ENCODE assay signal across 20 mouse cellular contexts in the genomic region with DNA sequence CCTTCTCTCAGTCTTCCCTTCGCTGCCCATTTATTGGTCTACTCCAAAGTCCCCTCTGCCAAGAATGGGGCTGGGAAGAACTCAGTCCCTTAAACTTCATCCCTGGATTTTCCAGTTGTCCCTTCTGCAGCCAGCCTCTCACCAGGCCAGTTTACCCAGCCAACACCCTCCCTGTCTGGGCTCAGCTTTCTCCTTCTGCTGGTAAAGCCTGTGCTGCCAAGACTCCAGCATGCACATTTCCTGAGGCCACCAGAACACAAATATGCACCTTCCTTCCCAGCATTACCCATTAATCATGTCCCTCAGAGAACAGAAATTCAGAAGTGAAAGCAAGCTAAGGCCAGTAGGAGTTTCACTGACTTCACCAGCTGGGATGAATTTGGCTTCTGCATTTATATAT.
DNase-seq lines count a peak whose midpoint lies in the region; ATAC-seq and TF ChIP-seq lines count a peak whose summit lies in the region.
"Had no signal": no experiment of that assay in that cellular context is flagged by ENCODE, and none has a peak within 500 bp of the region (broad histone marks: within the 10 kb centered on the region; RNA-seq: fewer than 3 reads in every experiment).

No protein-coding gene starts in this region.

- no peaks in the 10 kb centered on the region for H3K36me3 ChIP-seq in hindbrain, embryonic 16.5 days (ENCODE audit: control insufficient read depth, insufficient read depth, low read length)
- no peaks in the 10 kb centered on the region for H3K36me3 ChIP-seq in hindbrain, embryonic 14.5 days (replicated peaks; ENCODE audit: control insufficient read depth, insufficient read depth)
- no peaks in the 10 kb centered on the region for H3K36me3 ChIP-seq in liver, embryonic 11.5 days (ENCODE audit: control insufficient read depth, insufficient read depth, low read length)
- H3K36me3 ChIP-seq: embryonic facial prominence, embryonic 12.5 days; liver, embryonic 12.5 days; neural tube, embryonic 15.5 days had no signal

- ATAC-seq in hindbrain, embryonic 16.5 days = peak; percentile 74; the same call in 1 of the 2 replicates
- no peak for ATAC-seq in hindbrain, embryonic 14.5 days (ENCODE audit: low FRiP score)
- ATAC-seq in liver, embryonic 11.5 days (replicated peaks; ENCODE audit: low FRiP score) = no peak
- ATAC-seq: forebrain, embryonic 14.5 days; liver, embryonic 12.5 days; midbrain, embryonic 16.5 days had no signal

- TF ChIP-seq POLR2A in brain, embryonic 14.5 days (IDR thresholded peaks at IDR 0.05; ENCODE audit: borderline replicate concordance, extremely low read depth, insufficient read depth, insufficient read length, poor library complexity, severe bottlenecking) = no peak
- no peak for TF ChIP-seq POLR2A in cerebellum, adult 2 months (IDR thresholded peaks at IDR 0.05; ENCODE audit: borderline replicate concordance, insufficient read depth, low read length)

- no peak for TF ChIP-seq CTCF in brain, embryonic 14.5 days (IDR thresholded peaks at IDR 0.05; ENCODE audit: borderline replicate concordance, extremely low read depth, insufficient read depth, insufficient read length)
- no peak for TF ChIP-seq CTCF in cerebellum, adult 2 months (IDR thresholded peaks at IDR 0.05; ENCODE audit: borderline replicate concordance, insufficient read depth, low read depth, low read length)

- H3K4me3 ChIP-seq in hindbrain, embryonic 16.5 days (ENCODE audit: low read length) = no peak overlapping the region
- H3K4me3 ChIP-seq in hindbrain, embryonic 14.5 days (replicated peaks; ENCODE audit: low read length) = no peak overlapping the region
- H3K4me3 ChIP-seq in cerebellum, adult 2 months (replicated peaks; ENCODE audit: insufficient read depth, low read depth, low read length) = no peak overlapping the region
- no peak overlapping the region for H3K4me3 ChIP-seq in liver, embryonic 11.5 days (ENCODE audit: low read depth, low read length)
- H3K4me3 ChIP-seq: embryonic facial prominence, embryonic 12.5 days; liver, embryonic 12.5 days; megakaryocyte, embryonic 14.5 days; neural tube, embryonic 15.5 days had no signal

- 90% methylated on average over 1 of the region's 1 CpGs for WGBS in hindbrain, embryonic 16.5 days
- 89% methylated on average over 1 of the region's 1 CpGs for WGBS in hindbrain, embryonic 14.5 days
- 4% methylated on average over 1 of the region's 1 CpGs for whole genome bisulfite sequencing in cerebellum, adult 2 months
- WGBS in liver, embryonic 11.5 days = 83% methylated on average over 1 of the region's 1 CpGs

- DNase-seq in hindbrain, embryonic 14.5 days (ENCODE audit: low spot score) = no peak
- peak; percentile 3 for DNase-seq in brain, embryonic 14.5 days (ENCODE audit: low read depth)
- peak; percentile 31 to 63 for DNase-seq in cerebellum, adult 2 months
- peak; percentile 22 to 33 for DNase-seq in cerebellum, postnatal 36 days
- no peak for DNase-seq in liver, embryonic 11.5 days (ENCODE audit: low spot score)
- no peak for DNase-seq in ovary, postnatal 14 days (ENCODE audit: low spot score)
- DNase-seq: heart, postnatal 10 days; kidney, adult 11 months; kidney, postnatal 10 days; layer of hippocampus, postnatal 36 days; lung, adult 2 months; thymus, postnatal 14 days had no signal

- H3K9ac ChIP-seq in hindbrain, embryonic 16.5 days (ENCODE audit: low read depth, low read length) = no peak overlapping the region
- H3K9ac ChIP-seq in hindbrain, embryonic 14.5 days = no peak overlapping the region
- H3K9ac ChIP-seq in liver, embryonic 11.5 days (ENCODE audit: low read depth, low read length) = no peak overlapping the region
- H3K9ac ChIP-seq: embryonic facial prominence, embryonic 12.5 days; liver, embryonic 12.5 days; neural tube, embryonic 15.5 days had no signal

- no peak overlapping the region for H3K27ac ChIP-seq in hindbrain, embryonic 16.5 days (ENCODE audit: low read depth, low read length)
- H3K27ac ChIP-seq in hindbrain, embryonic 14.5 days = no peak overlapping the region
- no peak overlapping the region for H3K27ac ChIP-seq in cerebellum, adult 2 months (ENCODE audit: insufficient read depth, low read length)
- no peak overlapping the region for H3K27ac ChIP-seq in liver, embryonic 11.5 days (ENCODE audit: low read depth, low read length)
- H3K27ac ChIP-seq: embryonic facial prominence, embryonic 12.5 days; liver, embryonic 12.5 days; neural tube, embryonic 15.5 days had no signal

- H3K4me1 ChIP-seq in hindbrain, embryonic 16.5 days (ENCODE audit: control insufficient read depth, insufficient read depth, low read depth, low read length) = no peaks in the 10 kb centered on the region
- H3K4me1 ChIP-seq in hindbrain, embryonic 14.5 days (replicated peaks; ENCODE audit: control insufficient read depth, insufficient read depth, low read length) = no peaks in the 10 kb centered on the region
- H3K4me1 ChIP-seq in cerebellum, adult 2 months (ENCODE audit: control insufficient read depth, insufficient read depth, low read length) = peaks cover 2% of the 10 kb centered on the region
- no peaks in the 10 kb centered on the region for H3K4me1 ChIP-seq in liver, embryonic 11.5 days (replicated peaks; ENCODE audit: control insufficient read depth, insufficient read depth, low read length)
- H3K4me1 ChIP-seq: embryonic facial prominence, embryonic 12.5 days; liver, embryonic 12.5 days; megakaryocyte, embryonic 14.5 days; neural tube, embryonic 15.5 days had no signal

- H3K9me3 ChIP-seq in hindbrain, embryonic 16.5 days (ENCODE audit: control insufficient read depth, low read length) = no peaks in the 10 kb centered on the region
- H3K9me3 ChIP-seq in hindbrain, embryonic 14.5 days (ENCODE audit: control insufficient read depth, low read length) = no peaks in the 10 kb centered on the region
- H3K9me3 ChIP-seq in liver, embryonic 11.5 days (ENCODE audit: control insufficient read depth, low read length) = no peaks in the 10 kb centered on the region
- H3K9me3 ChIP-seq: embryonic facial prominence, embryonic 12.5 days; liver, embryonic 12.5 days; megakaryocyte, embryonic 14.5 days; neural tube, embryonic 15.5 days had no signal

- no peak overlapping the region for H3K4me2 ChIP-seq in hindbrain, embryonic 16.5 days (ENCODE audit: low read length)
- H3K4me2 ChIP-seq in hindbrain, embryonic 14.5 days (replicated peaks) = no peak overlapping the region
- no peak overlapping the region for H3K4me2 ChIP-seq in liver, embryonic 11.5 days
- H3K4me2 ChIP-seq: embryonic facial prominence, embryonic 12.5 days; heart, embryonic 11.5 days; liver, embryonic 12.5 days; neural tube, embryonic 15.5 days had no signal

- H3K27me3 ChIP-seq in hindbrain, embryonic 16.5 days (replicated peaks; ENCODE audit: control insufficient read depth, insufficient read depth, low read length) = no peaks in the 10 kb centered on the region
- H3K27me3 ChIP-seq in hindbrain, embryonic 14.5 days (ENCODE audit: control insufficient read depth, insufficient read depth, low read length) = no peaks in the 10 kb centered on the region
- no peaks in the 10 kb centered on the region for H3K27me3 ChIP-seq in cerebellum, adult 2 months (ENCODE audit: control insufficient read depth, insufficient read depth, low read length)
- no peaks in the 10 kb centered on the region for H3K27me3 ChIP-seq in liver, embryonic 11.5 days (replicated peaks; ENCODE audit: control insufficient read depth, insufficient read depth, low read length)
- H3K27me3 ChIP-seq: embryonic facial prominence, embryonic 12.5 days; liver, embryonic 12.5 days; megakaryocyte, embryonic 14.5 days; neural tube, embryonic 15.5 days had no signal

Comparison
In these comparisons a context has a peak if more than half of its experiments do, and no peak if none do; other contexts are left out.
1. DNase-seq: peak in brain, embryonic 14.5 days (single experiment), cerebellum, adult 2 months (2 of 2) and cerebellum, postnatal 36 days (2 of 2); none in hindbrain, embryonic 14.5 days (single experiment), liver, embryonic 11.5 days (single experiment) and ovary, postnatal 14 days (single experiment).